Mouse (Mus musculus): ENCODE data around the gene Gm8126.
"Not testable (repeated sequence)": the region's sequence is repeated elsewhere in the genome, so short reads cannot be mapped to it uniquely, and the experiment has no call there.

DNA sequence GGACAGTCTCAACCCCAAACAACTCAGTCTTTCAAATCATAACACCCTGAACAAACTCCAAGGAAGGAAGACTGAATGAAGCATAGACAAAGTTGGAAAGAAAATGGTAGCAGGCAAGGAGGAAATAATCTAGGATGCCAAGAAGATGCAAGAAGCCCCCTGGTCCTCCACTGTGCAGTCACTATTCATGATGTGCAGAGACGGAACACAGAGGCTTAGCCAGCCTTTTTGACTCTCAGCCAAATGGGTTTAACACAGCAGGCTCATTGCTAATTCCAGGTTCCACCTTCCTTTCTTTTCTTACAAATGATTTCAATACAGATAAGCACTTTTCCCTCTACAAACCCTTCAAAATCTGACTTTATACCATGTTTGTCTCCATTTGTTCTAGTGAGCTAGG lies 14.7 kb downstream of the Gm8126 start:
- TF ChIP-seq CTCF, EP300 (IDR thresholded peaks at IDR 0.05; ENCODE audit: low read depth): not testable (repeated sequence)
